Mouse (Mus musculus) heart, adult 9 months (tissue): ENCODE data around the gene Ip6k1.
"Not testable (repeated sequence)": the region's sequence is repeated elsewhere in the genome, so short reads cannot be mapped to it uniquely, and the experiment has no call there.

Experiments used
- DNase-seq, 2 experiments: peaks; one replicate each; pipeline ENCODE4 v3.0.0; 2022; ENCODE audit warnings: low spot score in 2 of 2

The Ip6k1 gene

DNA sequence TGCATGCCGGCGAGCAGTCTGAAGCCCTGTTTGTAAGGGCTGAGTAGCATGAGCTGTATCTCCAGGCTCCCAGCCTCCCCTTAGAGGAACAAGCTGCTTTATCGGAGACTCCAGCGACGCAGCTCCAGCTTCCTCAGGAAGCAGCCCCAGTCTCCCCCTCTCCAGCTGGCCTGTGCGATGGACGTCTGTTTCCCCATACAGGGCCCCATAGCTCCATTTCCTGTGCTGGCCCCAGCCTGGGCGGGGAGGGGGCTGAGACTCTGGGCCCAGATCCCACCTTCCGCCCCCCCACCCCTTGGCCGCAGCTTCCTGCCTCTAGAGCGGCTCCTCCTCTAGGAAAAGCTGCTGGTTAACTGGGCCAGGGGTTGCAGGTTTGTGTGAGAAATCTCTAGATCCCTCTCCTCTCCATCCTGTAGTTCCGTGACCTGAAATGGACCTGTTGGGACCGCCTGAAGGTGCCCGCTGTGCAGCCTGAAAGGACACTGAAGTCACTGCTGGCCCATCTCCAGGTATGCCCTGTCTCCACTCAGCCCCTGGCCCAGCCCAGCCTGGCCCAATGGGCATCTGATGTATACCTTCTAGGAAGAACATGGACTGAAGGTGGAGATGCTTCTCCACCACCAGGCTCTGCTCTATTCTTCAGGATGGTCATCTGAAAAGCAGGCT is 19.5 kb upstream of the Ip6k1 start, which contains the start of gene Gm20661:
Gm20661 (plus strand) TSS at position 378 of the 666 bp plus-strand sequence.
- peak; percentile 87 to 93 for DNase-seq

DNA sequence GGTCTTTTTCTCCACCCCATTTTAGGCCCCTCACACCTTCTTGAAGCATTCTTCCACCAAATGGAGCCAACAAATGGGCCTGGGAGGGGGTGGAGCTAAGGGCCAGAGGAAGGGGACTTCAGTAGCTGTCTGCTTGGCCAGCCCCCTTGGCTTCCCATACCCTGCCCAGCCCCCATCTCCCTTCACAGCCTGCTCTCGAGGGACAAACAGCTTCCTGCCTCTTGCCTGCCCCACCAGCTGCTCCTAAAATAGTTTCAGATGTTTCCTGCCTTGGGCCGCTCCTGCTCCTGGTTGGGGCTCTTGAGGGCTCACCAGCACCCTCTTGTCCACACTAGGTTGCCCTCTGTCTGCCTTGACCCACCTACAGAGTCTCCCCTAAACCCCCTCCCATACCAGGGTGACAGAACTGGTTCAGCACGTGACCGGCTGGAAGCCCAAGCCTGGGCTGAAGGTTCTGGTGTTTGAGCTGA is 18.8 kb upstream of the Ip6k1 start:
- DNase-seq = peak; percentile 94 to 97

DNA sequence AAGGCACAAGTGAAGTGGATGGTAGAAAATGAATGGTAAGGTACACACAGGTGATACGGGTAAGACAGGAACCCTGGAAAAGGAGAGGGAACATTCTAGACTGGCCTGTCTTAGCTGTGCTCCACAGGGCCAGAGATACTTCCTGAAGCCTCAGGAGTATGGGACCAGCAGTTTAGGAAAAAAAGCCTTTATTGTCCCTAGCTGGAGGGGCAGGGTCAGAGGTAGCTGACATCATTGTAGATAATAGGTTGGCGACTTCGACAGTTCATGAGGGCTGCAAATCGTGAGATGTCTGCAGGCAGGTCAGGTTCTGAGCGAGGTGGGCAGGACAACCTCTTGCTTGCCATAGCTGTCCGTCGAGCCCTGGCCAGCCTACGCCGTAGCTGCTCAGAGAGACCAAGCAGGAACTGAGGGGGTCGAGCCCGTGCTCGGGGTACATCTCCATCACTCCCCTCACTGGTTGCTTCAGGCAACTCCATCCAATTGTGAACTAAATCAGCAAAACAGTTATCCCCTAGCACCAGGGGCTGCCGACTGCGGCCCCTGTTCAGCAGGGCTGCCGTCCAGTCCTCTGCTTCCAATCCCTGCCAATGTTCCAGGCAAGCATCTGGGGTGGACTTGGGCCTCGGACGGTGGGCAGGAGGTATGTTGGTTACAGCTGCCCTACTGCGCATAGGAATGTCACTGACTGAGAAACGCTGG is 18.1 kb upstream of the Ip6k1 start:
- DNase-seq = peak in 1 of 2 experiments; percentile 33

DNA sequence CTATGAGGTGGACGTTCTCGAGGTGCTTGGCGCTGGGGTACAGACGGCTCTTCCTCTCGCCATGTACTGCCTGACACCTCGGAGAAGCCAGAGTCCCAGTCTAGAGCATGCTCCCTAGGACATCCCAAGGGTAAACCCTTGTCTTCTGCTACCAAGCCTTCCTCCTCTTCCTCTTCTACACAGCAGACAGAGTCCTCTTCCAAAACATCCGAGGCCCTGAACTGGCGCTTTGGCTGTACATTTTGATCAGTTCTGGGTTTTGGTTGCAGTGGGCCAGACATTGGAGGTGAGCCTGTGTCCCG is 17.6 kb upstream of the Ip6k1 start:
- DNase-seq = no peak

DNA sequence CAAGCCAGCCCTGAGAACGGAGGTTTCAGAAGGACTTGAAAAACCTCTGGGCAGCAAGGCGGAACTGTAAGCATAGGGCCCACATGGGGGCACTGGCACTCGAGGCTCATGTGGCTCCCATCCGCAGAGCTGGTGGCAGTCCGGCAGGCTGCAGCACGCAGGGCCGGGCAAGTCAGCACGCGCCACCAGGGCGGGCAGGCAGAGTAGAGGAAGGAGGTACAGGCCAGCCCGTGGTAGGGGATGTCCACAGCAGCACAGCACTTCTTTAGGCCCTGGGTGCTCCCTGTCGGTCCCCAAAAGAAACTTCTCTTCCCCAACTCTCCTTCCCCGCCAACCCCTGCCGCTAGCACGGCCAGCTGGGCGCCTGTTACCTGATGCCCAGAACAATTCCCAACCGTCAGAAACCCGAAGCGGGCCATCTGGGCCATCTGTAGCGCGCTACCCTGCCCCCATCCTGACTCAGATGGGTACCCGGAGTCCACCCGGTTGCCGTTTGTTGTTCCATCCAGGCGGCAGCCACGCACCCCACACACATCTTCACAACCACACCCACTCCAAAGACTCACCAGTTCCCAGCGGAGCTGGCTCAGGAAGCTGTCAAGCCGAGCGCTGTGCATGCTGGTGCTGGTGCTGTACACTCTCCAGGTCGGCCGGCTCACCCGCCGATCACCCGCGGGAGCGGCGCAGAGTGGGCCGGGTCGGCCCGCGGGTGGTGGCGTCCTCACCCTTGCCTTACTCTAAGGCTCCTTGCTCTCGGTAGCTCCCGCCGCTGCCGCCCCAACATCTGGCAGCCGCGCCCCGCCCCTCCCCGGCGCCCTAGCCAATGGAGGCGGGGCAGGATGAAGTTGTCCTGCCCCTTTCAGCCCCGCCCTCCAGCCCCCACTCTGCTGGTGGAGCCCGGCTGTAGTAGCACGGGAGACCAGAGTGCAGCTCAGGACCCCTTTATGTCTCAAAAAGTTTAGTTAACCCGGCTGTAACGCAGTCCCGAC is 16.9 kb upstream of the Ip6k1 start, which contains the start of gene Inka1:
Inka1 (minus strand) TSS at position 749 of the 989 bp plus-strand sequence.
- peak; percentile 92 for DNase-seq

DNA sequence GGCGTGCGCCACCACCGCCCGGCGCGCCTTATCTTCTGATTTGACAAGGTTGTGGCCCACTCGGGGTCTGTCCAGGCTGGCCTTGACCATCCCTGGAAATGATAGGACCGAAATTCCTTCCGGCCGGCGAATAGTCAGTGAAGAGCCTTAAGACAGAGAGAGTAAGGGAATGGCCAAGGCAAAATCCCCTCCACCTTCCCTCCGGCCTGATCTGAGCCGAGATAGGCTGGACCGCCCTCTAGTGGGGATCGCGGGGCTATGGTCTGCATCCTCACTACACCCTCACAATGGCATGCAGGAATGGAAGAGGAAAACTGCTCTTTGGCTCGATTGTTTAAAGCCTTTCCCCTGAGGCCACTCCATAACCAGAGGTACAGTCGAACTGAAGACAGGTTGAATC is 15.9 kb upstream of the Ip6k1 start:
- peak; percentile 81 to 85 for DNase-seq

DNA sequence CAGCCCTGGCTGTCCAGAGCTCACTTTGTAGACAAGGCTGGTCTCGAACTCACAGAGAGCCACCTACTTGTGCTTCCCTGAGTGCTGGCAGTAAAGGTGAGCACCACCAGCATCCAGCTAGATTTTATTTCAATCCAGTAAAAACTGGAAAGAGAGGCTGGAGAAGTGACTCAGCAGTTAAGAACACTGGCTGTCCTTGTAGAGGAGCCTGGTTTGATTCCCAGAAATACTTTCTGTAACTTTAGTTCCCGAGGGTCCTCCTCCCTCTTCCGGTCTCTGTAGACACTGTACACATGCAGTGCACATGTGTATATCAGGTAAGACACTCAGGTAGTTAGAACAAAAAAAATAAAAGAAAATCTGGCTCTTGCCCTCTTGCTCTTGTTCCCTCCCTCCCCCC is 14.4 kb upstream of the Ip6k1 start:
- DNase-seq = peak in 1 of 2 experiments; percentile 33

DNA sequence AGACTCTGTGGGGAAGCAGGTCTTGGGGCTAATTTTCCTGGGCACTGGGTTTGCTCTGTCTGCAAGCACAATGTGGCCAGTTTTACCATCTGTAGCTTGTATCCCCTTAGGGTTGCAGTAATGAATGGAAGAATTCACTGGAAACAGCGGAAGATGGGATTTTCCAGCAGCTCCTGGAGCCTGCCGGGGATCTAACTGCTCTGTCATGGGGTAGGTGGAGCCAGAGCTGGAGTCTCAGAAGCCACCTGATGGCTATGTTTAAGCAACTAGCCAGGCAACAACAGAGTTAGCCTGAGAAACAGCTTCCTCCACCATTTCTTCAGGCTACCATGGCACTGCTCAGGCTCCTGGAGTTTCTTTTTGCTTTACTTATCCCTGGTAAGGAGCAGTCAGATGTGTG is 10.1 kb upstream of the Ip6k1 start, which contains the start of gene Cdhr4:
Cdhr4 (plus strand) TSS at position 301 of the 400 bp plus-strand sequence.
- no peak for DNase-seq

DNA sequence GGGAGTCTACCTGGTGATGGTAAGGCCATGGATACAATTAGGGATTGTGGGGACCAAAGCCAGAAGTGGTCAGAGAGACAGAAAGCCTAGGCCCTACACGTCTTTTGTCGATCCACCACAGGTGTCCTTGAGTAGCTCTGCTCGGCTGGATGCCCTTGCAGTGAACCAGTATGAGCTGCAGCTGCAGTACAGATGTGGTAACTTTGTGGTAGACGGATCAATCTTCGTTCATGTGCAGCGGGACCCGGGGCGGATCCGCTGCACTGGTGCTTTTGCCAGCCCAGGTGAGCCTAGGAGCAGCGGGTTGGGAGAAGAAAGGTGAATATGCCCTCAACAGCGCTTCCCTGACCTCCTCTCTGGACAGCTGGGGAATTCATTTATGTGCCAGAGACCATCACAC is 9.3 kb upstream of the Ip6k1 start:
- no peak for DNase-seq

DNA sequence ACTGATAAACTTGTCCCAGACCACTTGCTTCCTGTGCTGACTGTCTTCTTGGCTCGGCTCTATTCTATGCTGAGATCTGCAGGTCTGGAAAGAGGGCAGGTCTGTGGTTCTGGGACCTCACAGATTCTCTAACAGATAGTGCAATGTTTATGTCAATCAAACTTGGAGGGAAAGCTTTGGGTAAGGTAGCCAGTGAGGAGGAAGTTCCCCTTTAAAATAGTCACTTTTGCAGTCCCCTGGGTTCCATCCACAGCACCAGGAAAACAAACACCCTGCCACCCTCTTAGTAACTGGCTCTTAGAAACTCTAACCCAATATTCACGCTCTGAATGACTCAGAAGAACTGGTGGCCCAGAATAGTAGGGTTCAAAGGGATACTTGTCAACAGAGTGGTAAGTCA is 7.8 kb upstream of the Ip6k1 start:
- no peak for DNase-seq

DNA sequence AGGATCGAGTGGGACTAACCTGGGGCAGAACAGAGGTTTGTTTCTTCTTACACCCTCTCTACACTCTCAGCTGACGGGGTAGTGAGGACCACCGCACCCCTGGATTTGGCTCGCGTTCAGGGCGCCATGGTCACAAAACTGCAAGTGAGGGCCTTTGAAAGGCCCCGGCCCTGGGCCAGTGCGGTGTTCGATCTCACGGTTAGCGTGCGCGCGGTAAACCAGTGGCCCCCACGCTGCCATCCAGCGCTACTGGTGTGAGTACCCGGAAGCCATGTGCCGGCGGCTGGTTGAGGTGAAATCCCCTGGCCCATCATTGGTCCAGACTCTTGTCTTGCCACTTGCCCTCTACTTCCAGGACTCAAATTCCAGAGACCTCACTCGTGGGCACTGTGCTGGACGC is 6.8 kb upstream of the Ip6k1 start:
- no peak for DNase-seq

DNA sequence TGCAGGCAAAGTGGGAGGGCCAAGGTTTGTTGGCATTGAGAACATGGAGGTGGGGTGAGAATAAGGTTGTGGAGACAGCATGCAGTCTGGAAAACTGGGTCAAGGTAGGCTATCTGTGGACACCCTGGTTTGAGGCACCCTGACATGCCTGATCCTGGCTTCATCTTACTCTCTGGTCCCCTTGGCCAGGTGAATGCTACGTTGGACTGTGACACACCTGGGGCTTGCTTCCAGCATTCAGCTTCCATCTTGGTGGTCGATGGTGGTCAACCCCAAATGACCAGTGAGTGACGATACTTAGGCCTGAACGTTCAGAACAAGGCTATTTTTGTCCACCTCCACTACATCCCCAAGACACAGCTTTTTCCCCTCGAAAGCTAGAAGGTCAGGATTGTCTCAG is 6.3 kb upstream of the Ip6k1 start, which contains the start of gene Gm20662:
Gm20662 (plus strand) TSS at position 301 of the 400 bp plus-strand sequence.
- DNase-seq = no peak

DNA sequence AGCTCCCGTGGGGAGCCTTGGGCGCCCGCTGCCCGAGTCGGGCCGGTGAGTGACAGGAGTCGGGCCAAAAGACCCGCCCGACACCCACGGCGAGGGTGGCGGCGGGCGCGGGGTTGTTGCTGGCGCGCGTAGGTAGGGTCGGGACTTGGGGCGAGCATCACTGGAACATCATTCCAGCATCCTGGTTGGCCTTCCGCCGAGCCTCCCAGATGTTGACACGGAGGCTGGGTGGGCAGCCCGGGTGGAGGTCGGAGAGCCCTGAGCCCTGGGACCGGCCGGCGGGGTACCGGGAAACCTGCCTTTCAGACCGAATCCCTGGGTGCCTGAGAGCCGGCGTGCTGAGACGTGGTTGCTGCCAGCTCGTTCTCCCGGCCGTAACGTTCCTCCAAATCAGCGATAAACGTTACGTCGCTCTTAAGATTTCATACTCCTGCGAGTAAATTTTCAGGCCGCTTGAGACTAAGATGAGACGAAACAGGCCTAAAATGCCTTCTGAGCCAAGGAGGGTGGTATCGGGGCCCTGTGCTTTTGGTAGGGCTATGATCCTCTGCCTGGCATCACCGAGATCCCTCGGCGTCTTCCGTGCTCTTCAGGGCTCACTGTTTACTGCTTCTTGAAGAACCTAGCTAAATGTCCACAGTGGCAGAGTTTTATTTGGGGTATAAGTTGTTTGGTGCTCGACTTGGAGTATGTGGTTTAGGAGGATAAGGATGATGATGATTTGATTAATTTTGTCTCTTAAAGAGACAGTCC is 653 bp downstream of the Ip6k1 start:
- no peak for DNase-seq

DNA sequence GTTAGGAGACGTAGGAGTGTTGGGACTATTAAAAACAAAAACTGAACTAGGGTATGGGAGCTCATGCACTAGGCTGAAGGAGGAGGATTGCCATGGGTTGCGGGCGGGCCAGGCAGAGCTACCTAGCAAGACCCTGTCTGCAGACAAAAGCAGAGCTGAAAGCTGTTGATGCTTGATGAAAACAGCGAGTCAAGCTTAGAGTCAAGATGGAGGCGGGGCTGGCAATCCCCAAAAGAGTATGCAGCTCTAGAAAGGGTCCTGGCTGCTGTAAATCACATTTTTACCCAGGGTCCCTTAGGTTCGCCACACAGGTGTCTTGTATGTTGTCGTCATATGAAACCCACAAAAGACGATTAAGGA is 1.2 kb downstream of the Ip6k1 start:
- no peak for DNase-seq

DNA sequence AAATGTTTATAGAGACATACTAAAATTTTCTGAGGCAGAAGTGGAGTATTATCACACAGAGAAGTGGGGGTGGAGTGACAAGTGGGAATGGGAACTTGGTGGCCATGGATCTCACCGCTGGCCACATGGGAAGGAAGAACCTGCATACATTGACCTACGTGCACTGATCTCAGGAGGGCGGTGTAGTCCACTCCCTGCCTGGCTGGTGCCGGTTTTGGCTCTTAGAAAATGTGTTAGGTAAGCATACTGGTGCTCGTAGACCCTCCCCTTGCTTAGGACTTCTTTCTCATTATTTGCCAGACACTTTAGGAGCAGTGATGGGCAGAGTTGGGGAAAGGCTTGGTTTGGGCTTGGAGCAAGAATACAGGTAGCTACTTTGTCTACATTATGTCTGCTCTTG is 5.7 kb downstream of the Ip6k1 start:
- no peak for DNase-seq

DNA sequence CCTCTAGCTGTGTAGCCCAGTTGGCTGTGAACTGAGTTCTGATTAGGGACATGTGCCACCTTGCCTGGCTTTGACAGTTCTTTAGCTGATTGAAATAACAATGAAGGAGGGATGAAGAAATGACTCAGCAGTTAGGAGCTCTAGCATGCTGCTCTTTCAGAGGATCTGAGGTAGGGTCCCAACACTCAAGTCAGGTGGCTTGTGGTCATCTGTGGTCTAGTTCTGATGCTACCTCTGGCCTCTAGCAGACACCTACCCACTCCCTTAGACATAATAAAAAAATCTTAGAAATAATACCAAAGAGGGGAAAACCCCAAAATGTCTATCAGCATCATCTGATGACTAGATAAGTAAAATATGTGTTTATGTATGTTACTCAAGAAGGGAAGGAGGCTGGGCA is 8.1 kb downstream of the Ip6k1 start:
- DNase-seq = no peak

DNA sequence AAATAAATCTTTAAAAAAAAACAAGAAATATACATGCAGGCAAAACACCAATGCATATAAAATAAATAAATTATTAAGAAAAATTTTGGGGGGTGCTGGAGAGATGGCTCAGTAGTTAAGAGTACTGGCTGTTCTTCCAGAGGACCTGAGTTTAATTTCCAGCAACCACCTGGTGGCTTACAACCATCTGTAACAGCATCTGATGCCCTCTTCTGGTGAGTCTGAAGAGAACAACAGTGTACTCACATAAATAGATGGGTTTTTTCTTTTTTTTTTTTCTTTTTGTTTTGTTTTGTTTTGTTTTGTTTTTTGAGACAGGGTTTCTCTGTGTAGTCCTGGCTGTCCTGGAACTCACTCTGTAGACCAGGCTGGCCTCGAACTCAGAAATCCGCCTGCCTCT is 11.3 kb downstream of the Ip6k1 start:
- DNase-seq = not testable (repeated sequence)

DNA sequence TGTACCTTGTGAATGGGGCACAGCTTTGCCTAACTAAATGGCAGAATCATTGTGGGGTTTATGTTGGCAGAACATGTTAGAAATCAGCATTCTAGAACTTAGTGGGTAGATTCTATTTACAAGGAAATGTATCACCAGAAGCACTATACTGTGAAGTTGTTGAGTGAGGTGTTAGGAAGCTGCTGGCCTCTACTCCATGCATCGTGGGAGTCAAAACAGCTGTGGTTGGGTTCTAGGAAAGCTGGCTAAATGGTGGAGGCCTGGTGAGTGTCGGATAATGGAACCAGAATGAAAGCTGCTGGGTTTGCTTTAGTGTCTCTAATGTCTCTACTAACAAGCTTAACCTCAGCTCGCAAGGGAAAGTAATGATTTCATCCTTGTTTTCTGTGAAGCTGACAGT is 14.8 kb downstream of the Ip6k1 start:
- DNase-seq = no peak

DNA sequence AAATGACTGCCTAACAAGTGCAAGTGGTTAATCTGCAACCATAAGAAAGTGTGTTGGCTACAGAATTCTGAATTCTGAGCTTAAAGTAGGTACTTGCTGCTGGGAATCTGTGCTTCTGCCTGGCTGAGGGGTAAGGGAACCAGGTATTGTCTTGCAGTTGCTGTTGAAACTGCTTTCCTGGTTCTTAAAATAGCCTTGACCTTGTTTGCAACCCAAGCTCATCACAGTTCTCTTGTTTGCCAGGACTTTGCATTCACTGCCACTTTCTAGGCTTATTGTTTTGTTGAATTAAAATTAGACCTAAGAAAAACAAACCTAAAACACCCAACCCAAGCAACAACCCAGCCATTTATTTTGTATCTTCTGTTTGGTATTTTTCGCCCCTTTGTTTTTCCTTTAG is 18.4 kb downstream of the Ip6k1 start:
- DNase-seq = no peak

DNA sequence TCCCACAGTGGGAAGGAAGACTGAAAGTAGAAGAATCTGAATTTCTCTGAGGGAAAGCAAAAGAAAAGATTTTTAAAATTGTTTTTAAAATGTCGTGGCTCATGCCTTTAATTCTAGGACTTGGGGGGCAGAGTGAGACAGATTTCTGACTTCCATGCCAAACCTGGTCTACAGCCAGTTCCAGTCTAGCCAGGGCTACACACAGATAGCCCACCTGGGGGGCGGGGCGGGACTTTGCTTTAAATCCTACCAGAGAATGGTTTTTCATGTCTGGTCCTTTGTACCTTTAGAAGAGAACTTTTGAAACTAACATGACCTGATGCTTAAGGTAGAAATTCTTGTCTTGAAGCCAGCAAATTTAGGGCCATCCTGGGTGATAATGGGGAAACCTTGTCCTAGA is 20.9 kb downstream of the Ip6k1 start:
- DNase-seq = no peak

DNA sequence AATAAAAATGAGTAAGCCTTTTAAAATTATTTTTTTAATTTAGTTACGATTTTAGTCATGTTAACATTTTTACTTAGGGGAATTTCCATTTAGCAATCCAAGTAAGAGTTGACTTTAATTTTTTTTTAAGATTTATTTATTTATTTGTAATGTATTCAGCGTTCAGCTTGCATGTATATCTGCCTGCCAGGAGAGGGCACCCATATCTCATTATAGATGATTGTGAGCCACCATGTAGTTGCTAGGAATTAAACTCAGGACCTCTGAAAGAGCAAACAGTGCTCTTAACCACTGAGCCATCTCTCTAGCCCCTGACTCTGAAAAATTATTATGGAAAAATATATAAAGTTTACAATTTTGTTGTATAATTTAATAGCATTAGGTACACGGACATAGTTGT is 24.3 kb downstream of the Ip6k1 start:
- DNase-seq = no peak
